Mouse (Mus musculus) heart, embryonic 12.5 days (tissue): ENCODE results near the gene Gm6176. TPM values are rescaled to one million over a fixed set of nuclear protein-coding genes. Genes with fewer than 3 reads are reported as not detected.
"Not testable (repeated sequence)": the region's sequence is repeated elsewhere in the genome, so short reads cannot be mapped to it uniquely, and the experiment has no call there.

Experiments used
- ATAC-seq: fragments of 200-750 bp; cut with Nextera tagmentation; 2 replicates; pipeline ENCODE4 v1.8.0; 2017; ENCODE audit warnings: moderate TSS enrichment, moderate library complexity; ENCODE audit not compliant: insufficient number of reproducible peaks, low FRiP score
- H3K27ac ChIP-seq: fragments of 300-500 bp; sonication (generic); 2 replicates; pipeline ENCODE4 v1.5.1; 2016; ENCODE audit warnings: mild to moderate bottlenecking, moderate library complexity; ENCODE audit not compliant: poor library complexity, severe bottlenecking
- H3K27me3 ChIP-seq: fragments of 300-500 bp; sonication (generic); replicated peaks from 2 replicates; pipeline ENCODE4 v1.6.1; 2016; ENCODE audit warnings: mild to moderate bottlenecking, moderate library complexity
- H3K36me3 ChIP-seq: fragments of 300-500 bp; sonication (generic); 2 replicates; pipeline ENCODE4 v1.6.1; 2016; ENCODE audit warnings: mild to moderate bottlenecking, moderate library complexity
- H3K4me1 ChIP-seq: fragments of 300-500 bp; sonication (generic); replicated peaks from 2 replicates; pipeline ENCODE4 v1.6.1; 2016; ENCODE audit warnings: mild to moderate bottlenecking
- H3K4me2 ChIP-seq: fragments of 300-500 bp; sonication (generic); 2 replicates; pipeline ENCODE4 v1.6.1; 2016; ENCODE audit warnings: mild to moderate bottlenecking, moderate library complexity
- H3K4me3 ChIP-seq: fragments of 300-500 bp; sonication (generic); 2 replicates; pipeline ENCODE4 v1.5.1; 2016; ENCODE audit warnings: mild to moderate bottlenecking
- H3K9ac ChIP-seq: fragments of 300-500 bp; sonication (generic); 2 replicates; pipeline ENCODE4 v1.6.1; 2016; ENCODE audit warnings: mild to moderate bottlenecking, moderate library complexity
- H3K9me3 ChIP-seq: fragments of 300-500 bp; sonication (generic); replicated peaks from 2 replicates; pipeline ENCODE4 v1.6.1; 2016; ENCODE audit warnings: mild to moderate bottlenecking, moderate library complexity
- WGBS: fragments of 180-500 bp; shearing (Covaris S2); methylation state at CpG from one replicate; pipeline ENCODE4 v1.1.7; 2016; 5-methylcytosine and 5-hydroxymethylcytosine counted together
- polyA plus RNA-seq: library from polyadenylated mRNA; unstranded; fragments of >200 nt; fragmentation: Nextera tagmentation; extraction: Ambion mirVana; gene quantifications from 2 replicates; pipeline ENCODE4 v1.2.1, GENCODE M21; 2016

The Gm6176 gene
- polyA plus RNA-seq, result not detected in 2 replicates

GRCm38 (mm10) chr7:22056205-22056604 lies at the start of gene Gm6176:
Gene Gm6176, minus strand, starts transcription at chr7:22056305.
- H3K36me3 ChIP-seq, H3K9ac ChIP-seq, H3K27me3 ChIP-seq, H3K4me2 ChIP-seq, H3K4me3 ChIP-seq, ATAC-seq, H3K4me1 ChIP-seq, H3K27ac ChIP-seq, H3K9me3 ChIP-seq: not testable (repeated sequence)
- WGBS, result no CpG with 5 or more reads among the region's 1 CpGs

- H3K4me1 ChIP-seq, H3K9ac ChIP-seq, ATAC-seq, H3K27ac ChIP-seq, H3K4me3 ChIP-seq, H3K36me3 ChIP-seq, H3K9me3 ChIP-seq, H3K4me2 ChIP-seq, H3K27me3 ChIP-seq: not testable (repeated sequence)
- WGBS, result no CpG with 5 or more reads among the region's 7 CpGs
Measured at GRCm38 (mm10) chr7:22068757-22069156, 12.7 kb upstream of the Gm6176 start, which contains the start of gene Vmn1r139. Gene Vmn1r139, plus strand, starts transcription at chr7:22069057.

- not testable (repeated sequence) for ATAC-seq, H3K4me1 ChIP-seq, H3K9ac ChIP-seq, H3K36me3 ChIP-seq, H3K27me3 ChIP-seq, H3K27ac ChIP-seq, H3K9me3 ChIP-seq, H3K4me3 ChIP-seq, H3K4me2 ChIP-seq
- no CpG with 5 or more reads among the region's 2 CpGs for WGBS
Measured at GRCm38 (mm10) chr7:22028797-22029196, 27.3 kb downstream of the Gm6176 start, which contains the start of gene Vmn1r138. Gene Vmn1r138, minus strand, starts transcription at chr7:22028897.

Other genes starting within 250 kb of the Gm6176 start
- gene Vmn1r135, start 224.0 kb downstream of the Gm6176 start, polyA plus RNA-seq, result not detected in 2 replicates
- not detected in 2 replicates for gene Gm5725, start 212.0 kb downstream of the Gm6176 start, polyA plus RNA-seq
- gene Gm5891, start 135.0 kb downstream of the Gm6176 start, polyA plus RNA-seq, result not detected in 2 replicates
- not detected in 2 replicates for gene Vmn1r137, start 61.7 kb downstream of the Gm6176 start, polyA plus RNA-seq
- not detected in 2 replicates for gene Vmn1r138, start 27.4 kb downstream of the Gm6176 start, polyA plus RNA-seq
- not detected in 2 replicates for gene Vmn1r139, start 12.8 kb upstream of the Gm6176 start, polyA plus RNA-seq
- not detected in 2 replicates for gene Gm16451, start 61.9 kb upstream of the Gm6176 start, polyA plus RNA-seq
- not detected in 2 replicates for gene Gm10666, start 78.4 kb upstream of the Gm6176 start, polyA plus RNA-seq
- not detected in 2 replicates for gene Vmn1r142, start 107.7 kb upstream of the Gm6176 start, polyA plus RNA-seq
- not detected in 2 replicates for gene Vmn1r143, start 133.1 kb upstream of the Gm6176 start, polyA plus RNA-seq
- gene Gm8653, start 145.0 kb upstream of the Gm6176 start, polyA plus RNA-seq, result not detected in 2 replicates
- not detected in 2 replicates for gene Gm8453, start 173.2 kb upstream of the Gm6176 start, polyA plus RNA-seq